Mouse (Mus musculus) ES-E14 (cell line): Measurements from ENCODE around the gene Esrrg. TPM values are rescaled to one million over a fixed set of nuclear protein-coding genes. Genes with fewer than 3 reads are reported as not detected.

Experiments used
- DNase-seq: peaks from one replicate; pipeline ENCODE4 v3.0.0-alpha.2; 2013; ENCODE audit warnings: low read depth, low spot score
- H3K27ac ChIP-seq: 2 replicates; pipeline ENCODE4 v1.5.1; 2012; ENCODE audit warnings: low read depth, mild to moderate bottlenecking, low read length, moderate library complexity, mixed read lengths; ENCODE audit not compliant: poor library complexity, insufficient read depth, severe bottlenecking
- H3K36me3 ChIP-seq: 2 replicates; pipeline ENCODE4 v1.6.1; 2012; ENCODE audit warnings: mild to moderate bottlenecking, low read length, moderate library complexity, mixed read lengths; ENCODE audit not compliant: control insufficient read depth, poor library complexity, insufficient read depth, severe bottlenecking
- H3K4me1 ChIP-seq, 2 experiments: fragments of 150-350 bp in 1 of 2; sonication (generic) in 1 of 2; 2 replicates each; pipeline ENCODE4 v1.6.1; 2012; ENCODE audit warnings: low read length in 2 of 2, mild to moderate bottlenecking in 1 of 2, mixed read lengths in 1 of 2; ENCODE audit not compliant: control insufficient read depth in 2 of 2, insufficient read depth in 2 of 2, poor library complexity in 1 of 2
- H3K4me3 ChIP-seq, 2 experiments: fragments of 150-350 bp in 1 of 2; sonication (generic) in 1 of 2; 2 replicates each; pipeline ENCODE4 v1.5.1; 2012; ENCODE audit warnings: low read length in 2 of 2, low read depth in 1 of 2, mild to moderate bottlenecking in 1 of 2, mixed read lengths in 1 of 2; ENCODE audit not compliant: insufficient read depth in 1 of 2, poor library complexity in 1 of 2, severe bottlenecking in 1 of 2
- H3K9ac ChIP-seq: 2 replicates; pipeline ENCODE4 v1.6.1; 2012; ENCODE audit warnings: low read depth, mild to moderate bottlenecking, low read length, mixed read lengths; ENCODE audit not compliant: poor library complexity, insufficient read depth, severe bottlenecking
- H3K9me3 ChIP-seq: fragments of 150-350 bp; sonication (generic); 2 replicates; pipeline ENCODE4 v1.6.1; 2012; ENCODE audit warnings: low read depth, mild to moderate bottlenecking, low read length; ENCODE audit not compliant: control insufficient read depth, insufficient read depth
- CHD2 ChIP-seq: IDR thresholded peaks from 2 replicates; pipeline ENCODE4 v1.6.1; 2014; ENCODE audit warnings: mild to moderate bottlenecking, low read depth, low read length, inconsistent platforms
- HCFC1 ChIP-seq: IDR thresholded peaks from 2 replicates; pipeline ENCODE4 v1.6.1; 2012; ENCODE audit warnings: low read length, inconsistent platforms, borderline replicate concordance; ENCODE audit not compliant: insufficient read depth
- MAFK ChIP-seq: IDR thresholded peaks from 2 replicates; pipeline ENCODE4 v1.6.1; 2014; ENCODE audit warnings: mild to moderate bottlenecking, low read depth, low read length, inconsistent platforms; ENCODE audit not compliant: insufficient read depth
- ZC3H11A ChIP-seq: IDR thresholded peaks from 2 replicates; pipeline ENCODE4 v1.6.1; 2012; ENCODE audit warnings: low read depth, mild to moderate bottlenecking, inconsistent platforms, low read length, borderline replicate concordance
- ZNF384 ChIP-seq: IDR thresholded peaks from 2 replicates; pipeline ENCODE4 v1.6.1; 2012; ENCODE audit warnings: low read depth, low read length, inconsistent platforms
- in situ Hi-C, 2 experiments: fragments of 600-800 bp; cut with MboI; formaldehyde crosslinking; loops; one replicate each; pipeline ENCODE4 v1.15.1; 2025; ENCODE audit warnings: low sequenced_read_pairs in 2 of 2, inconsistent platforms in 1 of 2; ENCODE audit not compliant: unreplicated experiment in 2 of 2
- total RNA-seq: library from RNA; depleted of rRNA; stranded (reverse); fragments of 300-350 nt; gene quantifications from 2 replicates; pipeline ENCODE4 v1.2.3, GENCODE M21; 2012

The Esrrg gene
- total RNA-seq, 1 experiment, result 0.09 TPM

- Histone ChIP-seq H3K4me1 (no peaks in the 10 kb centered on the region), H3K9me3 (no peaks in the 10 kb centered on the region), H3K27ac (no peak overlapping the region), H3K9ac (no peak overlapping the region), H3K4me3 (no peak overlapping the region), H3K36me3 (no peaks in the 10 kb centered on the region)
- in situ Hi-C loops, result no loop called here
- no peak for DNase-seq
- TF ChIP-seq ZNF384 (no peak), MAFK (no peak), CHD2 (no peak), ZC3H11A (no peak), HCFC1 (no peak)
Observed at GRCm38 (mm10) chr1:187676626-187677025, 68.0 kb downstream of the Esrrg start.

- no peaks in the 10 kb centered on the region for H3K9me3 ChIP-seq
- no peak for TF ChIP-seq HCFC1
- no peak for TF ChIP-seq MAFK
- TF ChIP-seq CHD2, result no peak
- no peak for TF ChIP-seq ZC3H11A
- no peak for DNase-seq
- no peak overlapping the region for H3K27ac ChIP-seq
- no peaks in the 10 kb centered on the region for H3K4me1 ChIP-seq
- no peak overlapping the region for H3K4me3 ChIP-seq
- no peak overlapping the region for H3K9ac ChIP-seq
- in situ Hi-C loops, result no loop called here
- H3K36me3 ChIP-seq, result no peaks in the 10 kb centered on the region
Observed at GRCm38 (mm10) chr1:187679246-187679645, 70.7 kb downstream of the Esrrg start.

- Histone ChIP-seq H3K4me3 (no peak overlapping the region), H3K9me3 (no peaks in the 10 kb centered on the region), H3K36me3 (no peaks in the 10 kb centered on the region), H3K9ac (no peak overlapping the region), H3K27ac (no peak overlapping the region), H3K4me1 (no peaks in the 10 kb centered on the region)
- in situ Hi-C loops, result no loop called here
- DNase-seq, result no peak
- TF ChIP-seq MAFK, result no peak
- TF ChIP-seq ZC3H11A, result no peak
- TF ChIP-seq ZNF384, result no peak
- TF ChIP-seq CHD2, result no peak
- TF ChIP-seq HCFC1, result no peak
Observed at GRCm38 (mm10) chr1:187684519-187684918, 75.9 kb downstream of the Esrrg start.

- H3K9ac ChIP-seq, result no peak overlapping the region
- H3K36me3 ChIP-seq, result no peaks in the 10 kb centered on the region
- TF ChIP-seq MAFK (no peak), HCFC1 (no peak), CHD2 (no peak), ZNF384 (no peak), ZC3H11A (no peak)
- no peak overlapping the region for H3K4me3 ChIP-seq
- in situ Hi-C loops, result no loop called here
- no peaks in the 10 kb centered on the region for H3K9me3 ChIP-seq
- DNase-seq, result no peak
- no peaks in the 10 kb centered on the region for H3K4me1 ChIP-seq
- H3K27ac ChIP-seq, result no peak overlapping the region
Observed at GRCm38 (mm10) chr1:187691846-187692525, 83.4 kb downstream of the Esrrg start.

- Histone ChIP-seq H3K4me1 (no peaks in the 10 kb centered on the region), H3K9me3 (no peaks in the 10 kb centered on the region), H3K4me3 (no peak overlapping the region), H3K27ac (no peak overlapping the region), H3K9ac (no peak overlapping the region), H3K36me3 (no peaks in the 10 kb centered on the region)
- in situ Hi-C loops, result no loop called here
- TF ChIP-seq ZC3H11A, result no peak
- no peak for TF ChIP-seq MAFK
- no peak for TF ChIP-seq ZNF384
- no peak for DNase-seq
Observed at GRCm38 (mm10) chr1:187694865-187695264, 86.3 kb downstream of the Esrrg start.
